Mouse (Mus musculus) thymus, adult 2 months (tissue): ENCODE measurements around the gene Tmem52b. TPM values are rescaled to one million over a fixed set of nuclear protein-coding genes. Genes with fewer than 3 reads are reported as not detected.

Experiments
- DNase-seq: peaks from one replicate; pipeline ENCODE4 v3.0.0; 2021
- H3K27ac ChIP-seq: fragments of 200-500 bp; 2 replicates; pipeline ENCODE4 v1.5.1; 2012; ENCODE audit warnings: low read length, control low read depth; ENCODE audit not compliant: control insufficient read depth, insufficient read depth
- H3K27me3 ChIP-seq: fragments of 200-500 bp; 2 replicates; pipeline ENCODE4 v1.6.1; 2012; ENCODE audit warnings: mild to moderate bottlenecking, low read length, moderate library complexity, mixed read lengths; ENCODE audit not compliant: control insufficient read depth, insufficient read depth
- H3K36me3 ChIP-seq: fragments of 200-500 bp; 2 replicates; pipeline ENCODE4 v1.6.1; 2012; ENCODE audit warnings: mild to moderate bottlenecking, low read length, moderate library complexity; ENCODE audit not compliant: control insufficient read depth, insufficient read depth
- H3K4me1 ChIP-seq: fragments of 200-500 bp; replicated peaks from 2 replicates; pipeline ENCODE4 v1.6.1; 2012; ENCODE audit warnings: low read length; ENCODE audit not compliant: control insufficient read depth, insufficient read depth
- H3K4me3 ChIP-seq: fragments of 200-500 bp; 2 replicates; pipeline ENCODE4 v1.5.1; 2012; ENCODE audit warnings: mild to moderate bottlenecking, low read length, control low read depth, moderate library complexity; ENCODE audit not compliant: control insufficient read depth, insufficient read depth
- CTCF ChIP-seq: fragments of 200-500 bp; IDR thresholded peaks from 2 replicates; pipeline ENCODE4 v1.5.1; 2012; ENCODE audit warnings: mild to moderate bottlenecking, control low read depth, low read length, moderate library complexity, borderline replicate concordance; ENCODE audit not compliant: control insufficient read depth, poor library complexity, insufficient read depth; ENCODE audit errors: extremely low read depth
- POLR2A ChIP-seq: fragments of 200-500 bp; IDR thresholded peaks from 2 replicates; pipeline ENCODE4 v1.6.1; 2012; ENCODE audit warnings: mild to moderate bottlenecking, low read length, control low read depth, moderate library complexity; ENCODE audit not compliant: control insufficient read depth, poor library complexity, insufficient read depth; ENCODE audit errors: extremely low read depth
- WGBS: fragments of 180-500 bp; shearing (Covaris S2); methylation state at CpG from one replicate; pipeline ENCODE4 v1.1.7; 2018; 5-methylcytosine and 5-hydroxymethylcytosine counted together
- polyA plus RNA-seq: library from polyadenylated mRNA; depleted of rRNA; stranded (reverse); fragments of >200 nt; gene quantifications from 2 replicates; pipeline ENCODE4 v1.2.3, GENCODE M21; 2012

The Tmem52b gene
- polyA plus RNA-seq, 1 experiment = not detected

DNA sequence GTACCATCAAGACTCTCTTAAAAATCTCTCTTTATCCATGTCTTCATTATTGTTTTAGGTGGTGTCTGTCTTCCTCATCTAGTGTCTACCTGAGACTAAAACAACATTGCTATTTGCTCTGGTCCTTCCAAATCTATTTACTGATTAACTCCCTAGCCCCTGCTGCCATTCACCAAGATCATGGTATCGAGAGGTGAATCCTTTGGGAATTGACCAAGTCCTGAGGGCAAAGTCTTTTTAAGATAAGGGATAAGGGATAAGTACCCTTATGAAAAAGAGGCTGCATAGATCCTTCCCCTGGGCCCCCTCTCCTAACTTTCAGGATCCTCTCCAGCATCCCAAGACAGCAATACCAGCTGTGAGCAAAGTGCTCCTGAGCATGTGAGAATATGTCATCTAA lies 17.2 kb downstream of the Tmem52b start:
- no peaks in the 10 kb centered on the region for H3K27me3 ChIP-seq
- no peak for DNase-seq
- peaks cover 9% of the 10 kb centered on the region for H3K4me1 ChIP-seq
- WGBS = 100% methylated on average over 1 of the region's 1 CpGs
- no peak overlapping the region for H3K4me3 ChIP-seq
- no peak overlapping the region for H3K27ac ChIP-seq
- H3K36me3 ChIP-seq = no peaks in the 10 kb centered on the region
- TF ChIP-seq POLR2A (no peak), CTCF (no peak)

DNA sequence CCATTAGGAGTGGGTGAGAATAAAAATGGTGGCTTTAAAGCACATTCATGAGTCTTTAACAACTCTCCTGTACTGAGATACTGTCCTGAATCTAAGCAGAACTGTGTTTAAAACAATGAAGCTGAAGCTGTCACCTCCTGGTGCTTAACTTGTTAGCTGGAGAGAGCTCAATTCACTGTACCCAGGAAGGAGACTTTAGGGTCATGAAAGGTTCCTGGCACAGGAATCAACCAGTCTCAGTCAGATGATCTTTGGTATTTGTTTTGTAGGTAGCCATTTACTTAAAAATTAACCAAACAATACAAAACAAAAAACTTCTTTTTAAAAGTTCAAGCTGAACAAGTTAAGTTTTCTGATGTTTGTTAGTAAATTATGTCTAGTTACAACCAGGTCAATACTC lies 17.9 kb downstream of the Tmem52b start:
- Histone ChIP-seq H3K36me3 (no peaks in the 10 kb centered on the region), H3K4me3 (no peak overlapping the region), H3K27ac (no peak overlapping the region), H3K4me1 (peaks cover 14% of the 10 kb centered on the region), H3K27me3 (no peaks in the 10 kb centered on the region)
- TF ChIP-seq CTCF = no peak
- TF ChIP-seq POLR2A = no peak
- DNase-seq = no peak

DNA sequence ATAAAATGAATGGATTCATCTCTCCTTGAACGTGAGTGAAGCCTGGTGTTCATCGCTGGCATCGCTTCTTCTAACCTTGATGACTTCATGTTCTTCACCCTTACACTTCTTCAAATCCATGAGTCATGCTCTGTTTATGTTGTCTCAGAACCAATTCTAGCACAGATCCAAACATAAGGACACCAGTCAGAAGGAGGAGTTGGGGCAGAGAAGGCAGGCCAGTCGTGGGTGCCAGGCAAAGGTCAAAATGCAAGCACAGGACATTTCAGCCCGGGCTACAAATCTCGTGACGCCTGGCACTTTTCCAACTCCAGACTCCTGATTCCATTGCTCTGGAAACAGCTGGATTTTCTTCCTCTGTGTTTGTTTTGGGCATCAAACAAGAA lies 20.2 kb downstream of the Tmem52b start:
- H3K4me1 ChIP-seq = peaks cover 17% of the 10 kb centered on the region
- no peak overlapping the region for H3K27ac ChIP-seq
- no peak for DNase-seq
- no peaks in the 10 kb centered on the region for H3K36me3 ChIP-seq
- TF ChIP-seq CTCF (no peak), POLR2A (no peak)
- H3K27me3 ChIP-seq = no peaks in the 10 kb centered on the region
- WGBS = 51% methylated on average over 7 of the region's 7 CpGs
- H3K4me3 ChIP-seq = no peak overlapping the region

DNA sequence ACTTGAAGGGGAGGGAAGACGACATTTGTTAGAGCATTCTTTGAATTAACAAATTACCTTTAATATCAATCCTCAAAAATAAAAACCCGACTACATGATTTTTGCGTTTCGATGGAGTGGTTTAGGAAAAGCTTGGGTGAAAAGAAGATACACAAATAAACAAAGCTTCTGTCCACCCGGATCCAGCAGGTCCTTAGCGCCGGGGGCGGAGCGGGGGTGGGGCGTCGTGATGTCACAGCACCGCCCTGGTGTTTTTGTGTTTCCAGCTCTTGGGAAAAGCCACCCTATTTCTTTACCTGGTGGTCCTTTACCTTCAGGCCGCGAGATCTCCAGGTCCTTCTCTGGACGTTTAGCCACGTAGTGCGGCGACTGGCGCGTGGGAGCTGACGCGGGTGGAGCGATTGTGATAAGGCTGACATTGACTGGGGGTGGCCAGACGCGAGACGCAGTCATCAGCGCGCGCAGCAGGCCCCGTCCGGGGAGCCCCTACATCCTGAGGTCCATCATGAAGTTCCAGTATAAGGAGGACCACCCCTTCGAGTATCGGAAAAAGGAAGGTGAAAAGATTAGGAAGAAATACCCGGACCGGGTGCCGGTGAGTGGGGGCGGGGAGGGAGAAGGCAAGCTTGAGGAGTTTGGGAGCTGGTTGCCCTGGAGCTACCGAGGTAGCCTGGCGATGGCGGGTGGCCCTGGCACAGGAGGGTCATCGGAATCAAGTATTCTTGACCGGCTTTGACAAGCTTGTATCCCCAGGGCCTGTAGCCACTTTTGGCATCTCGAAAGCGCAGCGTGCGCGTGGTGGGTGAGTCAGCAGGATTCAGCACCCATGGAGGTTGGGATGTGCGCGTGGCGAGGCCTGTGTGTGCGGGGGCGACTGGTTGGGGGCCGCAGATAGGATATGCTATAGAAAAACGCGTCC lies 20.8 kb downstream of the Tmem52b start, which contains the start of gene Gabarapl1:
Gene Gabarapl1 (plus strand): TSS at position 219 of the 919 bp plus-strand sequence.
- H3K27me3 ChIP-seq = no peaks in the 10 kb centered on the region
- WGBS = under 1% methylated on average over 55 of the region's 55 CpGs
- peak; percentile 62 for DNase-seq
- TF ChIP-seq POLR2A (no peak), CTCF (no peak)
- H3K27ac ChIP-seq = no peak within 1 kb of the TSS
- H3K36me3 ChIP-seq = no peaks in the 10 kb centered on the region
- peak within 1 kb of the TSS; percentile 64 for H3K4me3 ChIP-seq
- peaks cover 17% of the 10 kb centered on the region for H3K4me1 ChIP-seq

DNA sequence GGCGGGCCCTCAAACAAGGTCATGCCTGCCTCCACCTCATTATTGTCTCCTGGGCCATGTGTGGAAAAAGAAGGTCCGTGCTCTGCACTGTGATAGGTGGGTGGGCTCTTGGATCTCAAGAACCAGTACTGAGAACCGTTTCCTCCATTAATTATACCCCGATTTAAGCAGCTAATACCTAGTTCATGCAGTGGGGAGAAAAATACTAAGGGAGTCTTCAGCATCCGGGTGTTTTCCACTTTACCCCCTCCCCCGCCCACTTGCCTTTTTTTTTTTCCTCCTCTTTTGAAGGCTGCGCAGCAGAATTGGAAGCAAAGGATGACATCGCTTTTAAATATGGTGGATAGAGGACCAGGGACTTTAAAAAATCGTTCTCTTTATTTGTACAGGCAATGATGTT lies 21.7 kb downstream of the Tmem52b start:
- Histone ChIP-seq H3K4me3 (peak overlapping the region; percentile 64; the same call in 1 of the 2 replicates), H3K36me3 (peaks cover 3% of the 10 kb centered on the region; the same call in 1 of the 2 replicates), H3K4me1 (peaks cover 17% of the 10 kb centered on the region), H3K27me3 (no peaks in the 10 kb centered on the region), H3K27ac (no peak overlapping the region)
- DNase-seq = no peak
- 5% methylated on average over 9 of the region's 9 CpGs for WGBS
- TF ChIP-seq CTCF (no peak), POLR2A (no peak)

DNA sequence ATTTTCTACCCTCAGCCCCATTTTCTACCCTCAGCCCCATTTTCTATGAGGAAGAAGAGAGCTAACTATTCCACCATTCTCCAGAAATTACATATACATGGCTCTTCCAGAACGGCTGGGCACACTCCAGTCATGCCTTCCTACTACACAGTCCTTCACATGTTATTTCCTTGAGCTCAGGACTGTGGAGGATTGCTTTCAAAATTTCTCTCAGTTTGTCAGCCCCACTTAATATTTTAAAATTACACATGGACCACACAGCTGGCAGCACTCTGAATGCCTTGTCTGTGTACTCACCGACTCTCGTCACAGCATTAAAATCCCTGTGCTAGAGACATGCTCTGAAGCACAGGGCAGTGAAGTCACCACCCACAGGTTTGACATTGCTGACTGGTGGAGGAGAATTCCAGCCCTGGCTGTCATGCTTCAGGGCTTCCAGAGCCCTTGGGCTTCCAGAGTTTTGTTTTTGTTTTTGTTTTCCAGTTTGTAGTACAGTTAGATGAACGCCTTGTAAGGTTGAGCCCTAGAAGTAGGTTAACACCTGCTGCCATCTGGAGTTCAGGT lies 22.4 kb downstream of the Tmem52b start:
- Histone ChIP-seq H3K36me3 (peaks cover 4% of the 10 kb centered on the region; the same call in 1 of the 2 replicates), H3K27ac (0 out of 2 replicates have a peak overlapping the region, but pooled peaks have one; percentile 20), H3K27me3 (no peaks in the 10 kb centered on the region), H3K4me1 (peaks cover 17% of the 10 kb centered on the region), H3K4me3 (no peak overlapping the region)
- 47% methylated on average over 4 of the region's 4 CpGs for WGBS
- no peak for DNase-seq
- no peak for TF ChIP-seq POLR2A
- no peak for TF ChIP-seq CTCF
